Mouse (Mus musculus) lung, postnatal 4 days (tissue): ENCODE results near the gene Zfp12.
"Not testable (repeated sequence)": the region's sequence is repeated elsewhere in the genome, so short reads cannot be mapped to it uniquely, and the experiment has no call there.

Source experiments
- DNase-seq, 2 experiments: peaks; one replicate each; pipeline ENCODE4 v3.0.0; 2021

Zfp12 gene

DNA sequence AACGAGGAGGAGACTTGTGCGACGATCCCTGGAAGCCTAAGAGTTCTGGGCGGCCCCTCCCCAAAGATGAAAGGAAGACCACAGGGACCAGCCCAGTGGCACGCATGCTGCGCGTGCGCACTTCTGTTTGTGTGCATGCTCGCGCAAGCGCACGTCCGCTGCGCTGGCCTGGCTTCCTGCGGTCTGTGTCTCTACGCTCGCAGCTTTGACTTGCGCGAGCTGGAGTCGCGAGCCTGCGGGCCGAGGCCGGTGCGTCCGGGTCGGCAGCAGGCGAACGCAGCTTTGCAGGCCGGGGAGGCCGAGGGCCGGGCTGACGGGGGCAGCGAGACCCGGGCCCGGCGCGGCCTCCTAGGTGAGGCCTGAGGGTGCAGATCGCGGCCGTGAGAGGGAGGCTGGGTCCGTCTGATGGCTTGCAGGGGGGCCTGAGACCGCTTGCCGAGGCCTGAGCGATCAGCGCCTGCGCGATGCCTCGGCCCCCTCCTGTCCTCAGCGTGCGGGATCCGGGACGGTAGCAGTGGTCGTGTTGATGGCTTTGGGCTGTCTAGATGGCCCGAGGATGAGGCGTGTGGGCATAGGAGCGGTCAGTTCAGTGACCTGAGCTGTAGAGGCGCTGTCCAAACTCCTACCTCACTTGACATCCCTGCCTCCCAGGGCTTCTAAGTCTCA, at the start of gene Zfp12:
Gene Zfp12, plus strand, starts transcription at position 136 of the 666 bp plus-strand sequence.
- peak; percentile 94 to 98 for DNase-seq

- not testable (repeated sequence) for DNase-seq
These were observed 46.9 kb upstream of the Zfp12 start for GRCm38 (mm10) chr5:143188014-143188413.

DNA sequence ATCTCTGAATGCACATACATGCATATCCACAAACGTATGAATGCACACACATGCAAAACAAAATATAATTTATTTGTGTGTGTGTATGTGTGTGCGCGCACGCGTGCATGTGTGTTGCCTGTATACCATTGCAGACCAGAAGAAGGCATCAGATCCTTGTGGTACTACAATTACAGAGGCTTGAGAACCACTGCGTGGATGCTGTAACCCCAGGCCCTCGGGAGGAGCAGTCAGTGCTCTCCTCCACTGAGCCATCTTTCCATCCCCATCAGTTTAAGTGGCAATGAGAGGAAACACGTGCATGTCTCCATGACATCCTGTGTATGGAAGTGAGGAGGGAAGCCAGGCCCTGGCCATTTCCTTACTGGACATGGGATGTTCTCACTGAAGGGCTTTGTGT, 42.2 kb upstream of the Zfp12 start:
- DNase-seq, result no peak

GRCm38 (mm10) chr5:143194747-143195146, 40.2 kb upstream of the Zfp12 start:
- not testable (repeated sequence) for DNase-seq

DNA sequence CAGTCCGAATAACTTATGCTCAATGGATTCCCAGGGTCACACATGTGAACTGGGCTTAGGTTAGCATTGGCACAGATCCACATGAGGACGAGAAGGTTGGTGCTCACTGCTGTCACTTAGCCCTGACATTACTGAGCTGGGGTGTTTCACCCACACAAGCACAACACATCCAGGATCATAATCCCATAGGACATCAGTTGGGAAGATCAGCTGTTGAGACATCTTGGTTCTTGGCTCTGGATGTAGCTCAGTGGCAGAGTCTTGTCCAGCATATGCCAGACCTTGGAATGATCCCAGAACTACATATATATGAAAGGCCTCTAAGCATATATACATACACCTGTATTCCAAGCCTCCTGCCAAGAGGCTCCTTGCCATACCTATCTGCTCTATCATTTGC, 39.8 kb upstream of the Zfp12 start:
- DNase-seq, result no peak

- DNase-seq, result no peak
These were observed 38.5 kb upstream of the Zfp12 start for GRCm38 (mm10) chr5:143196506-143196905.

DNA sequence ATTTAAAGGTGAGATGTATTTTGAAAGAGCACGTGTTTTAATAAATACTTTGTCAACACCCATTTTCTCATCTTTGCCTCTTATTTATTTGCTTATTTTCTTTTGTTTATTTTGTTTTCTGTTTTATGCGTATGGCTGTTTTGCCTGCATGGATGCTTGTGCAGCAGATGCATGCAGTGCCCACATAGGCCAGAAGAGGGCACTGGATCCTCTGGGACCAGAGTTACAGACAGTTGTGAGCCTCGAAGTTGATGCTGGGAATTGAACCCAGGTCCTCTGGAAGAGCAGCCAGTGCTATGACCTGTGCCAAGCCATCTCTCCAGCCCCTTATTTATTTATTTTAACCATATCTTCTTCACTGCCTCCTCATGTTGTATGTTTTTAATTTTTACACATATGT, 29.9 kb upstream of the Zfp12 start:
- DNase-seq, result no peak

- no peak for DNase-seq
These were observed 21.1 kb upstream of the Zfp12 start for GRCm38 (mm10) chr5:143213832-143214231.

DNA sequence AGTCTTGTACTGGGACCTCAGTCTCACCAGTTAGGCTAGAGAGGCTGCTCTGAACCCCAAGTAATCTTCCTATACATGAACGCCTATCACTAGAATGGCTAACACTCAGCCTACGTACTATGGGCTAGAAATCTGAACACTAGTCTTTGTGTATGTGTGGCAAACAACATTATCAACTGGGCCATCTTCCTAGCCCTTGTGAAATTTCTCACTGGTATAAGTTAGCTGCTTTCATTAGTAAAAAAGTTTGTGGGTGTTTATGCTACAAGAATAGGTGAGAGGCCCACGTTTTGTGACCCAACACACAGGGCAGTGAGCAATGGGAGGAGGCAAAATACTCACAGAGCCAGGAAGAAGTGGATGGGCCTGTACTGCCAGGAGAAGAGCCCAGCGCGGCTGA, 14.0 kb upstream of the Zfp12 start:
- DNase-seq, result no peak

DNA sequence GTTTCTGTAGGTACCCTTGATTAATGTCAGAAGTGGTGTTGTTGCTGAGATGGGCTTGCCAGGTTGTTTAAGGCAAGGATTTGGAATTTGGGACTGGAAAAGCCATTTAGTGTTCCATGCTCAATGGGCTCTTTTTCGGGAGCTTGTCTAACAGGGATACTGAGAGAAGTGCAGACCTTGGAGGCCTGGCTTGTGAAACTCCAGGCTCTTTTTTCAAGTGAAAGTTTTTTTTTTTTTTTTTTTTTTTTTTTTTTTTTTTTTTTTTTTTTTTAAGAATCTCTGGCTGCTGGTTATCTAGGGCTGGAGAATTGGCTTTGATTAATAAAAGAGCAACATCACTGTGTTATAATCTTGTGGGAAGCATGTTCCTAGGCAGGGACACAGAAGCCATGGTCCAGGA, 12.7 kb upstream of the Zfp12 start:
- no peak for DNase-seq

GRCm38 (mm10) chr5:143226790-143227189, 8.2 kb upstream of the Zfp12 start, which contains the start of gene Spdye4a:
Spdye4a (minus strand) TSS chr5:143226890.
- DNase-seq, result no peak

- DNase-seq, result no peak
These were observed 1.1 kb downstream of the Zfp12 start for GRCm38 (mm10) chr5:143236036-143236435.

DNA sequence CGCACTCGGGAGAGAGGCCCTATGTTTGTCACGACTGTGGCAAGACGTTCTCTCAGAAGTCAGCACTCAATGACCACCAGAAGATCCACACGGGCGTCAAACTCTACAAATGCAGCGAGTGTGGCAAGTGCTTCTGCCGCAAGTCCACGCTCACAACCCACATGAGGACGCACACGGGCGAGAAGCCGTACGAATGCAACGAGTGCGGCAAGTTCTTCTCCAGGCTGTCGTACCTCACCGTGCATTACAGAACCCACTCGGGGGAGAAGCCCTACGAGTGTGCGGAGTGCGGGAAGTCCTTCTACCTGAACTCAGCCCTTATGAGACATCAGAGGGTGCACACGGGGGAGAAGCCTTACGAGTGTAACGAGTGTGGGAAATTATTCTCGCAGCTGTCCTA, 10.0 kb downstream of the Zfp12 start:
- DNase-seq, result no peak

DNA sequence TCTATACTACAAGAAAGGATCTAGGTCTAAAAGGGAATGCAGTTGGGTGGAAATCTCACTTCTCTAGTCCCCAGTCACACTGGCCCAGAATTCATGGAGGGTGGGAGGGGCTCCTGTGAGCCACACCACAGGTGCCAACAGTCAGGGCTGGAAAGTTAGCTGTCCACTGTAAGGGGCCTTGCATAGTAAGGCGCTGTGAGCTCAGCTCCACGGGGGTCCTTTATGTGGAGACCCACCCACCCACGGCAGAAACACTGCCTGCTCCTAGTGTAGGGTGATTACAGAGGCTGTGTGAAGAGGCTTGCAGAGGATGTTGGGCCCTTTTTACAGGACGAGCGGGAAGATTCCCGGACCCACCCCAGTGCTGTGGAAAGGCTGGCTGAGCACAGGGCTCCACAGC, 17.1 kb downstream of the Zfp12 start:
- no peak for DNase-seq

DNA sequence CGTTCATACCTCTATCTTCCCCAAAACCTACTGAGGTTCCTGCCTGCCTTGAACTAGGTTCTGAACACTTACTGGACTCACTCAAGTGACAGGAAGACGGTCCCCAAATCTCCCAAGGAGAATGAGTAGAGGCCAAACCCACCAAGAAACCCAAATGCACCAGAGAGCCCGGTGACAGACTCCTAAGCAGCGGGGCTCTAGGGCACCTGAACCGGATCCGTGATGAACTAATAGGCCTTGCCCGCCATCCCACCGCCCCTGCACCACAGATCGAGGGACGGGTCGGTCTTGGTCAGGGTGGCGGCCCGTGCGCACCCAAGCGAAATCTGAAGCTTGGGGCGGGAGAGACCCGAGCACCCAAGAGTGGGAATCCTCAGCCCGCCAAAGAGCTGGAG, 17.8 kb downstream of the Zfp12 start:
- no peak for DNase-seq

DNA sequence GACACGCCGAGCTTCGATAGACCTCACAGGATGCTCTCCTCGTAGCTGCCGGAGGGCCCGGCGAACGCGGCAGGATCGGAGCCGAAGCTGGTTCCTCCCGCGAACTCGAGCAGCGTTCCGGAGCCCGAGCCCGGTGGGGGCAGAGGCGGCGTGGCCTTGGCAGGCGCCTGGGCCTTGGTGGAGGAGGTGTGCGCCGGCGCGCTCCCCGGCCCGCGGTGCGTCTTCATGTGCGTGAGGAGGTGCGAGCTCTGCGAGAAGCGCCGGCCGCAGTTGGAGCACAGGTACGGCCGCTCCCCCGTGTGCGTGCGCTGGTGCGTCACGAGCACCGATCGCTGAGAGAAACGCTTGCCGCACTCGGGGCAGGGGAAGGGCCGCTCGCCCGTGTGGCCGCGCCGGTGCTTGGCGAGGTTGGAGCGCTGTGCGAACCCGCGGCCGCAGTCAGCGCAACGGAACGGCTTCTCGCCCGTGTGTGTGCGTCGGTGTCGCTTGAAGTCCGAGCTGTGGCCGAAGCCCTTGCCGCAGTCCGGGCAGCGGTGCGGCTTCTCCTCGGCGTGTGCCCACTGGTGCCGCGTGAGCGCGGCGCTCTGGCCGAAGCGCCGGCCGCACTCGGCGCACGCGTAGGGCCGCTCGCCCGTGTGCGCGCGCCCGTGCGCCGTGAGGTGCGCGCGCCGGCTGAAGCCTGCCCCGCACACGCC, 18.4 kb downstream of the Zfp12 start:
- DNase-seq, result peak; percentile 16 to 34

DNA sequence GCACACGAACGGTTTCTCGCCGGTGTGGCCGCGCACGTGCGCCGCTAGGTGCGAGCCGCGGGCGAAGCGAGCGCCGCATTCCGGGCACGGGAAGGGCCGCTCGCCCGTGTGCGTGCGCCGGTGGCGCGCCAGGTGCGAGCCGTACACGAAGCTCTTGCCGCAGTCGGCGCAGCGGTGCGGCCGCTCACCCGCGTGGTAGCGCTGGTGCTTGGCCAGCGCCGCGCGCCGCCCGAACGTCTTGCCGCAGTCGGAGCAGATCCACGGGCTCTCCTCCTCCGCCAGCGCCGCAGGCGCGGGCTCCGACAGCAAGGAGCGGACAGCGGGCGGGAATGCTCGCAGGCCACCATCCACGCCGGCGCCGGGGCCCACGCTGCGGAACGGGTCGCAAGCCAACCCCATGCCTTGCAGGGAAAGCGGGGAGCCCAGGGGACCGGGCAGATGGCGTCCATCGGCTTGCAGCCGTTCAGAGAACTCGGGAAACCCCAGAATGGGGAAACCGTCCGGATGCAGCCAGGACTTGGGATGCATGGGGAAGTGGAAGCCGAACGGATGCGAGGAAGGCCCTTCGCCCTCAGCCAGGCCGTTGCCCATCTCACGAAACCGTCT, 19.0 kb downstream of the Zfp12 start:
- DNase-seq, result peak; percentile 13 to 28

DNA sequence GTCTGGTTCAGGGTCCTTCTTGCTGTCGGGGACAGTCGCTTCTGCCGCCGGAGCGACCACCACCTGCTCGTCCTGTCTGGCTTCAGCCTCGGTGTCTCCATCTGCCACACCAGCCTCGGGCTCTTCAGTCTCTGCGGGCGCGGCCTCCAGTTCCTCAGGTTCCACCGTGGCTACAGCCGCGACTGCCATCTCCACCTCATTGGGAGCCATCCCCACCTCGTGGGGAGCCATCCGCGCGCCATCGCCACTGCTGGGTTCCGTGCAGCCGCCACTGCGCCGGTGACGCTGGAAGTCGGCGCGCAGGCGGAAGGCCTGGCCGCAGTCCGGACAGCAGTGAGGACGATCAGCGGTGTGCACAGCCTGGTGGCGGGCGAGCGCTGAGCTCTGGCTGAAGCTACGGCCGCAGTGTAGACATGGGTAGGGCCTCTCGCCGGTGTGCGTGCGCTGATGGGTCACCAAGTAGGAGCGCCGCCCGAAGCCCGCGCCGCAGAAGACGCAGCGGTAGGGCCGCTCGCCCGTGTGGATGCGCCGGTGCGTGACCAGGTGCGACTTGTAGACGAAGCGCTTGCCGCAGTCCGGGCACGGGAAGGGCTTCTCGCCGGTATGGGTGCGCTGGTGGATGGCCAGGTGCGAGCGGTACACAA, 19.6 kb downstream of the Zfp12 start:
- peak in 1 of 2 experiments; percentile 27 for DNase-seq

DNA sequence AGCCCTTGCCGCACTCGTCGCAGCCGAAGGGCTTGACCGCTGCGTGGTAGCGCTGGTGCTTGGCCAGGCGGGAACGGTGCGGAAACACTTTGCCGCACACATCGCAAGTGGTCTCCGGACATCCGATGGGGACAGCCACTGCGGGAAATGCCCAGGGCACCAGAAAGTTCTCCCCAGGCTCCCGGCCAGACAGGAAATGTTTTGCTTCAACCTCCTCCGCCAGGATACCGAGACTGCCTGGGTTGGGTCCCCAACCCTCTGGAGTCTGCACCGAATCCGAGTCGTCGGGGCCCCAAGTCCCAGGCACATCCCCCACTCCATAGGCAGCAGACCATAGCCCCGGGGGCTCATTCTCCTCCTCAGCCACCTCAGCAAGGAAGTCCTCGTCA, 20.2 kb downstream of the Zfp12 start:
- DNase-seq, result peak in 1 of 2 experiments; percentile 27

- DNase-seq, result no peak
These were observed 20.8 kb downstream of the Zfp12 start for GRCm38 (mm10) chr5:143255802-143256201.

- no peak for DNase-seq
These were observed 26.7 kb downstream of the Zfp12 start for GRCm38 (mm10) chr5:143261636-143262035.

DNA sequence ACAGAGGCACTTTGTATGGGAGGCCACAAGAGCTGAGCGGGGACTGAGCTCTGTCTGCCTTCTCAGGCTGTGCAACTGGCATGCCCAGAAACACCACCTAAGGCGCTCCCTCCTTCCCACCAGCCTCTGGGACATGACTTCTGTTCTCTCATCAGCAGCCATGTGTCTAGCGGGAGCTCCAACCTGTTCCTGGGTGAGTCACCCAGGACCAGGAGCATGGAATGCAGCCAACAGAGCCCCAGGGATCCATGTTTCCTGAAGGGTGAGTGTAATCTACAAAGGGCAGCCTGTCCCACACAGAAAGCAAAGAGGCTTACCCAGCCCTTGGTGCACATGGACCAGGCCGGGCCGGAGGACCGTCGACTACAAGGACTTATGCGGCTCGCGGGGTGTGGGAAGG, 29.7 kb downstream of the Zfp12 start:
- no peak for DNase-seq

GRCm38 (mm10) chr5:143265409-143265808, 30.4 kb downstream of the Zfp12 start:
- no peak for DNase-seq

- no peak for DNase-seq
These were observed 31.8 kb downstream of the Zfp12 start for GRCm38 (mm10) chr5:143266794-143267193.
